Mouse (Mus musculus) C2C12 (cell line): Measurements from ENCODE around the gene Bloc1s1. TPM values are rescaled to one million over a fixed set of nuclear protein-coding genes. Genes with fewer than 3 reads are reported as not detected.

Experiments used
- H3K27me3 ChIP-seq: one replicate; pipeline ENCODE4 v1.6.1; 2011; ENCODE audit not compliant: control insufficient read depth, insufficient read depth, insufficient read length
- H3K36me3 ChIP-seq: one replicate; pipeline ENCODE4 v1.6.1; 2011; ENCODE audit not compliant: control insufficient read depth, insufficient read depth
- H3K4me3 ChIP-seq: one replicate; pipeline ENCODE4 v1.5.1; 2011; ENCODE audit warnings: mild to moderate bottlenecking, control low read depth; ENCODE audit not compliant: poor library complexity, insufficient read depth, severe bottlenecking
- H3K79me2 ChIP-seq: one replicate; pipeline ENCODE4 v1.6.1; 2011; ENCODE audit not compliant: control insufficient read depth, insufficient read depth
- H3K79me3 ChIP-seq: one replicate; pipeline ENCODE4 v1.6.1; 2011; ENCODE audit warnings: low read depth, control low read depth
- H3ac ChIP-seq: one replicate; pipeline ENCODE3; 2011; ENCODE audit warnings: low read depth; ENCODE audit not compliant: control insufficient read depth, insufficient read length
- CEBPB ChIP-seq: IDR thresholded peaks from one replicate; pipeline ENCODE4 v1.6.1; 2011; ENCODE audit warnings: low read depth, mild to moderate bottlenecking, control low read depth, moderate library complexity
- CTCF ChIP-seq: IDR thresholded peaks from one replicate; pipeline ENCODE4 v1.5.1; 2011; ENCODE audit not compliant: control insufficient read depth, insufficient read depth, insufficient read length
- FOSL1 ChIP-seq: IDR thresholded peaks from one replicate; pipeline ENCODE4 v1.8.0; 2011; ENCODE audit warnings: mild to moderate bottlenecking, low read length; ENCODE audit not compliant: poor library complexity, insufficient read depth, severe bottlenecking
- MAX ChIP-seq: IDR thresholded peaks from one replicate; pipeline ENCODE4 v1.6.1; 2011; ENCODE audit warnings: mild to moderate bottlenecking, control low read depth
- MYOD1 ChIP-seq: IDR thresholded peaks from one replicate; pipeline ENCODE4 v1.6.1; 2011; ENCODE audit warnings: low read depth; ENCODE audit not compliant: control insufficient read depth, insufficient read length
- MYOG ChIP-seq: IDR thresholded peaks from one replicate; pipeline ENCODE4 v1.6.1; 2011; ENCODE audit not compliant: control insufficient read depth, insufficient read length; ENCODE audit errors: extremely low read depth
- USF1 ChIP-seq: IDR thresholded peaks from one replicate; pipeline ENCODE4 v1.6.1; 2011; ENCODE audit warnings: low read depth, mild to moderate bottlenecking, control low read depth, moderate library complexity
- polyA plus RNA-seq: library from polyadenylated mRNA; unstranded; fragments of >200 nt; fragmentation: generic; extraction: Trizol; gene quantifications from one replicate; pipeline ENCODE4 v1.2.1, GENCODE M21; 2012; ENCODE audit warnings: missing spikeins

The Bloc1s1 gene
- polyA plus RNA-seq, 1 experiment, result 204 TPM

DNA sequence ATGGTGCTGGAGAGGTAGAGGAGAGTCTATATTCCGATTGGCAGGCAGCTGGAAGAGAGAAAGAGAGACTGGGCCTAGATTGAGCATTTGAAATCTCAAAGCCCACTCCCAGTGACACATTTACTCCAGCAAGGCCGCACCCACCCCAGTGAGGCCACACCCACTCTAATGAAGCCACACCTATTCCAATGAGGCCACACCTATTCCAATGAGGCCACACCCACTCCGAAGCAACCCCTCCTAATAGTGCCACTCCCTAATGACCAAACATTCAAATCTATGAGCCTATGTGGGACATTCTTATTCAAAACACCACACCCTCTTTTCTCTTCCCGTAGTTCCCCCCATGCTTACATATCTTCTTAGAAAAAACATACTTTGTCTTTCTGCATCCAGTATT is 23.7 kb upstream of the Bloc1s1 start:
- Histone ChIP-seq H3K79me3 (no peaks in the 10 kb centered on the region), H3K27me3 (no peaks in the 10 kb centered on the region), H3ac (no peak overlapping the region), H3K4me3 (no peak overlapping the region), H3K79me2 (no peaks in the 10 kb centered on the region), H3K36me3 (peaks cover 72% of the 10 kb centered on the region)
- no peak for TF ChIP-seq FOSL1
- TF ChIP-seq MAX, result no peak
- TF ChIP-seq MYOD1, result no peak
- TF ChIP-seq CEBPB, result no peak
- no peak for TF ChIP-seq CTCF
- no peak for TF ChIP-seq USF1
- no peak for TF ChIP-seq MYOG

DNA sequence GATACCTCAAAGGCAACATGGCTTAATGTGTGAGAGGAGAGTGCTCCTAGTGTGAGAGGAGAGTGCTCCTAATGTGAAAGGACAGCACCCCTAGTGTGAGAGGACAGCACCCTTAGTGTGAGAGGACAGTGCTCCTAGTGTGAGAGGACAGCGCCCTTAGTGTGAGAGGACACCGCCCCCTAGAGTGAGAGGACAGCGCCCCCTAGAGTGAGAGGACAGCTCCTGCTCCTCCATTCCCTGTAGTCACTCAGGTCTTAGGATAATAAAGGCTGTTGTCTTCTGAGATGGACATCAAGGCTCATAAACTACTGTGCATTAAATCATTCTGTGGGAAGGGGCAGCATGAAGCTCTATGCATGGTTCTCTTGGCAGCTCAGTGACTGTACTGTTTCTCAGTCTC is 21.8 kb upstream of the Bloc1s1 start:
- Histone ChIP-seq H3K79me2 (peaks cover 6% of the 10 kb centered on the region), H3K79me3 (no peaks in the 10 kb centered on the region), H3K4me3 (no peak overlapping the region), H3ac (no peak overlapping the region), H3K36me3 (peaks cover 70% of the 10 kb centered on the region), H3K27me3 (no peaks in the 10 kb centered on the region)
- TF ChIP-seq CEBPB (no peak), FOSL1 (no peak), MAX (no peak), CTCF (peak; percentile 80)

GRCm38 (mm10) chr10:128940475-128941061 is 16.7 kb upstream of the Bloc1s1 start:
- Histone ChIP-seq H3K79me3 (peaks cover 20% of the 10 kb centered on the region), H3K27me3 (no peaks in the 10 kb centered on the region), H3ac (no peak overlapping the region), H3K4me3 (no peak overlapping the region), H3K36me3 (peaks cover 38% of the 10 kb centered on the region), H3K79me2 (peaks cover 51% of the 10 kb centered on the region)
- TF ChIP-seq MYOG, result no peak
- no peak for TF ChIP-seq MYOD1
- no peak for TF ChIP-seq CEBPB
- TF ChIP-seq MAX, result no peak
- no peak for TF ChIP-seq CTCF
- no peak for TF ChIP-seq FOSL1
- TF ChIP-seq USF1, result no peak

DNA sequence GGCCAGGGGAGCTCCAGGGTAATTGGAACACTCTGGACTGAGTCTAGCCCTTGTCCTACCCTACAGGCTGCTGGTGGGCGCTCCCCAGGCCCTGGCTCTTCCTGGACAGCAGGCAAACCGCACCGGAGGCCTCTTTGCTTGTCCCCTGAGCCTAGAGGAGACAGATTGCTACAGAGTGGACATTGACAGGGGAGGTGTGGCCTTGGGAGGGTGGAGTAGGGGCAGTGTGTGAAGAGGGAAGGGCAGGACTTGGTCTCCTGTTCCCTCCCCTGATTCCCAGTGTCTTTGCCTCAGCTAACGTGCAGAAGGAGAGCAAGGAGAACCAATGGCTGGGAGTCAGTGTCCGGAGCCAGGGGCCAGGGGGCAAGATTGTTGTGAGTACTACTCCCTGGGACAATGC is 15.1 kb upstream of the Bloc1s1 start:
- peaks cover 35% of the 10 kb centered on the region for H3K79me3 ChIP-seq
- no peaks in the 10 kb centered on the region for H3K27me3 ChIP-seq
- H3K36me3 ChIP-seq, result peaks cover 33% of the 10 kb centered on the region
- H3K79me2 ChIP-seq, result peaks cover 67% of the 10 kb centered on the region
- TF ChIP-seq USF1, result no peak
- TF ChIP-seq MAX, result no peak
- TF ChIP-seq MYOD1, result no peak
- no peak for TF ChIP-seq CEBPB
- no peak for TF ChIP-seq MYOG
- no peak for TF ChIP-seq FOSL1
- H3K4me3 ChIP-seq, result no peak overlapping the region
- no peak overlapping the region for H3ac ChIP-seq

GRCm38 (mm10) chr10:128938457-128938856 is 14.6 kb upstream of the Bloc1s1 start:
- Histone ChIP-seq H3K4me3 (no peak overlapping the region), H3ac (peak overlapping the region; percentile 43), H3K27me3 (no peaks in the 10 kb centered on the region), H3K79me3 (peaks cover 35% of the 10 kb centered on the region), H3K36me3 (peaks cover 28% of the 10 kb centered on the region), H3K79me2 (peaks cover 71% of the 10 kb centered on the region)
- TF ChIP-seq MYOD1 (peak; percentile 84), MAX (no peak)

GRCm38 (mm10) chr10:128937756-128938390 is 14.0 kb upstream of the Bloc1s1 start:
- Histone ChIP-seq H3K4me3 (no peak overlapping the region), H3K36me3 (peaks cover 22% of the 10 kb centered on the region), H3ac (peak overlapping the region; percentile 43), H3K27me3 (no peaks in the 10 kb centered on the region), H3K79me2 (peaks cover 71% of the 10 kb centered on the region), H3K79me3 (peaks cover 35% of the 10 kb centered on the region)
- peak; percentile 99 for TF ChIP-seq MYOD1
- no peak for TF ChIP-seq USF1
